In the genomic region with DNA sequence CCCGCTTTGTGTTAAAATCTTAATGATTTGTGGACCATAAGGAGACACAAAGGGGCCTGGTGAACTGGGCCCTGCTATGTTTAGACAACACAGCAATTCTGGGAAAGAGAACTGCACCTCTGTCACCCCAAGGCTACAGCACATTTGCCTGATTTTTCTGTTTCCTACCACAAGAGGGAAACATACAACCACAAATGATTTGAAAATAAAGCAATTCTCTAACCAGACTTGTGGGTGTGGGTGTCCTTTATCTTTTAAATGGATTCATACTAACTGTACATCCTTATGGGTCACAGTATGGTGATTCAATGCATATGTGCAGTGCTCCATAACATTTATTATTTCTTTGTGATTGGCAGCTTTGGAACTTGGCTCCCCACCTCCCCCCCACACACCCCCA, we compare ENCODE assay signal across 8 mouse cellular contexts. TPM values are rescaled to one million over a fixed set of nuclear protein-coding genes. Genes with fewer than 3 reads are reported as not detected.
DNase-seq lines count a peak whose midpoint lies in the region; ATAC-seq lines count a peak whose summit lies in the region.

No protein-coding gene starts in this region.

- H3K4me3 ChIP-seq in liver, embryonic 12.5 days: no peak overlapping the region
- H3K4me3 ChIP-seq in liver, embryonic 11.5 days (ENCODE audit: low read depth, low read length): no peak overlapping the region
- H3K4me3 ChIP-seq in hindbrain, embryonic 14.5 days (replicated peaks; ENCODE audit: low read length): no peak overlapping the region
- H3K4me3 ChIP-seq in neural tube, embryonic 14.5 days (ENCODE audit: low read depth, low read length): no peak overlapping the region

- H3K9ac ChIP-seq in liver, embryonic 12.5 days: no peak overlapping the region
- no peak overlapping the region for H3K9ac ChIP-seq in liver, embryonic 11.5 days (ENCODE audit: low read depth, low read length)
- no peak overlapping the region for H3K9ac ChIP-seq in hindbrain, embryonic 14.5 days
- no peak overlapping the region for H3K9ac ChIP-seq in neural tube, embryonic 14.5 days (replicated peaks; ENCODE audit: low read depth, low read length)

- H3K36me3 ChIP-seq in liver, embryonic 12.5 days: no peaks in the 10 kb centered on the region
- H3K36me3 ChIP-seq in liver, embryonic 11.5 days (ENCODE audit: control insufficient read depth, insufficient read depth, low read length): no peaks in the 10 kb centered on the region
- no peaks in the 10 kb centered on the region for H3K36me3 ChIP-seq in hindbrain, embryonic 14.5 days (replicated peaks; ENCODE audit: control insufficient read depth, insufficient read depth)
- H3K36me3 ChIP-seq in neural tube, embryonic 14.5 days (ENCODE audit: control insufficient read depth, insufficient read depth, low read length): no peaks in the 10 kb centered on the region

- intact Hi-C loops in gastrocnemius, postnatal 36 days (cut with DNase I): no loop called here

- WGBS in liver, embryonic 12.5 days (ENCODE audit: insufficient replicate concordance): 59% methylated on average over 1 of the region's 1 CpGs
- 66% methylated on average over 1 of the region's 1 CpGs for WGBS in liver, embryonic 11.5 days
- WGBS in hindbrain, embryonic 14.5 days: 76% methylated on average over 1 of the region's 1 CpGs
- WGBS in neural tube, embryonic 14.5 days: 75% methylated on average over 1 of the region's 1 CpGs

- H3K4me1 ChIP-seq in liver, embryonic 12.5 days: no peaks in the 10 kb centered on the region
- no peaks in the 10 kb centered on the region for H3K4me1 ChIP-seq in liver, embryonic 11.5 days (replicated peaks; ENCODE audit: control insufficient read depth, insufficient read depth, low read length)
- H3K4me1 ChIP-seq in hindbrain, embryonic 14.5 days (replicated peaks; ENCODE audit: control insufficient read depth, insufficient read depth, low read length): no peaks in the 10 kb centered on the region
- no peaks in the 10 kb centered on the region for H3K4me1 ChIP-seq in neural tube, embryonic 14.5 days (ENCODE audit: control insufficient read depth, insufficient read depth, low read length)

- no peak overlapping the region for H3K4me2 ChIP-seq in liver, embryonic 12.5 days
- H3K4me2 ChIP-seq in liver, embryonic 11.5 days: no peak overlapping the region
- no peak overlapping the region for H3K4me2 ChIP-seq in hindbrain, embryonic 14.5 days (replicated peaks)
- no peak overlapping the region for H3K4me2 ChIP-seq in neural tube, embryonic 14.5 days (ENCODE audit: low read depth, low read length)

- H3K27me3 ChIP-seq in liver, embryonic 12.5 days (replicated peaks): no peaks in the 10 kb centered on the region
- no peaks in the 10 kb centered on the region for H3K27me3 ChIP-seq in liver, embryonic 11.5 days (replicated peaks; ENCODE audit: control insufficient read depth, insufficient read depth, low read length)
- H3K27me3 ChIP-seq in hindbrain, embryonic 14.5 days (ENCODE audit: control insufficient read depth, insufficient read depth, low read length): no peaks in the 10 kb centered on the region
- H3K27me3 ChIP-seq in neural tube, embryonic 14.5 days (ENCODE audit: control insufficient read depth, insufficient read depth, low read length): no peaks in the 10 kb centered on the region

- ATAC-seq in liver, embryonic 12.5 days: 0 out of 2 replicates have a peak, but pooled peaks have one; percentile 32
- no peak for ATAC-seq in liver, embryonic 11.5 days (replicated peaks; ENCODE audit: low FRiP score)
- peak; percentile 17; the same call in 1 of the 2 replicates for ATAC-seq in hindbrain, embryonic 14.5 days (ENCODE audit: low FRiP score)
- ATAC-seq in neural tube, embryonic 14.5 days (ENCODE audit: low read depth): peak; percentile 49; the same call in 1 of the 2 replicates

- H3K9me3 ChIP-seq in liver, embryonic 12.5 days (replicated peaks): no peaks in the 10 kb centered on the region
- no peaks in the 10 kb centered on the region for H3K9me3 ChIP-seq in liver, embryonic 11.5 days (ENCODE audit: control insufficient read depth, low read length)
- no peaks in the 10 kb centered on the region for H3K9me3 ChIP-seq in hindbrain, embryonic 14.5 days (ENCODE audit: control insufficient read depth, low read length)
- no peaks in the 10 kb centered on the region for H3K9me3 ChIP-seq in neural tube, embryonic 14.5 days (ENCODE audit: control insufficient read depth, low read length)

- no peak overlapping the region for H3K27ac ChIP-seq in liver, embryonic 12.5 days
- no peak overlapping the region for H3K27ac ChIP-seq in liver, embryonic 11.5 days (ENCODE audit: low read depth, low read length)
- H3K27ac ChIP-seq in hindbrain, embryonic 14.5 days: no peak overlapping the region
- no peak overlapping the region for H3K27ac ChIP-seq in neural tube, embryonic 14.5 days (ENCODE audit: low read depth, low read length)

- DNase-seq in liver, embryonic 11.5 days (ENCODE audit: low spot score): no peak
- peak; percentile 78 for DNase-seq in NIH3T3 (ENCODE audit: low read depth)
- DNase-seq in hindbrain, embryonic 14.5 days (ENCODE audit: low spot score): peak; percentile 71
- no peak for DNase-seq in cerebellum, adult 18-20 months
- no peak for DNase-seq in gastrocnemius, postnatal 36 days
- no peak for DNase-seq in spleen, postnatal 4 days (ENCODE audit: low spot score in 2 of 2)

RNA-seq across cellular contexts. Expression of gene Itgb3bp, which starts 17.6 kb away (rescaled TPM):
- polyA plus RNA-seq in liver, embryonic 12.5 days (2016; fragmentation: Nextera tagmentation; extraction: Ambion mirVana): 29.7 and 30.0 TPM in 2 replicates
- polyA plus RNA-seq in liver, embryonic 11.5 days (2014; fragmentation: Nextera tagmentation; extraction: Ambion mirVana): 35.7 and 39.0 TPM in 2 replicates
- polyA plus RNA-seq in hindbrain, embryonic 14.5 days (2014; fragmentation: Nextera tagmentation; extraction: Ambion mirVana): 12.4 and 15.1 TPM in 2 replicates
- 10.6 and 15.9 TPM in 2 replicates for polyA plus RNA-seq in neural tube, embryonic 14.5 days (2014; fragmentation: Nextera tagmentation; extraction: Ambion mirVana)
- 1 to 10 TPM; 4.7 to 5.6 TPM for total RNA-seq in gastrocnemius, postnatal 36 days (2021)

RNA-seq across cellular contexts. Expression of gene Pgm1, which starts 18.0 kb away (rescaled TPM):
- polyA plus RNA-seq in liver, embryonic 12.5 days (2016; fragmentation: Nextera tagmentation; extraction: Ambion mirVana): 60.2 and 64.7 TPM in 2 replicates
- 105 and 117 TPM in 2 replicates for polyA plus RNA-seq in liver, embryonic 11.5 days (2014; fragmentation: Nextera tagmentation; extraction: Ambion mirVana)
- polyA plus RNA-seq in hindbrain, embryonic 14.5 days (2014; fragmentation: Nextera tagmentation; extraction: Ambion mirVana): 82.7 and 99.8 TPM in 2 replicates
- polyA plus RNA-seq in neural tube, embryonic 14.5 days (2014; fragmentation: Nextera tagmentation; extraction: Ambion mirVana): 77.1 and 86.5 TPM in 2 replicates
- 1,000 to 10,000 TPM; 1,192 to 1,262 TPM for total RNA-seq in gastrocnemius, postnatal 36 days (2021)

Comparison
In these comparisons a context has a peak if more than half of its experiments do, and no peak if none do; other contexts are left out.
1. DNase-seq: peak in NIH3T3 (single experiment) and hindbrain, embryonic 14.5 days (single experiment); none in liver, embryonic 11.5 days (single experiment), cerebellum, adult 18-20 months (0 of 2), gastrocnemius, postnatal 36 days (0 of 2) and spleen, postnatal 4 days (0 of 2).